Mouse (Mus musculus): ENCODE data around the gene Fzr1.

DNA sequence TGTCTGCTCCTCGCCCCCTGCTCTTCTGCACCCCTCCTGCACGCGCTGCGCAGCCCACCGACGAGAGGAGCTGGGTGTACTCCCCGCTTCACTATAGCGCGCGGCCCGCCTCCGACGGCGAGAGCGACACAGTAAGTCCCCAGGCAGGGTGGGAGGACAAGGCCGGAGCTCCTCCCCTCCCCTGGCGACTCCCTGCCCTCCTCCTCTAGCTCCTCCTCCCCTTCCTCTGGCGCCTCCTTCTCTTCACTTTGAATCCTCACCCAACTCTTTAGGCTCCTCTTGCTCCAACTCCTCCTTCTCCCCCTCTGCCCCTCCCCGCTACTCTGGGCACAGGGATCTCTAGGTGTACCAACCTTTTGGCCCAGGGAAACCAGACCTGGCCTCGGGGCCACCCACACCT lies 61.0 kb downstream of the Fzr1 start:
- TF ChIP-seq CTCF (conservative IDR thresholded peaks at IDR 0.05; ENCODE audit: low read length), result no peak
- no peak for TF ChIP-seq POU5F1 (IDR thresholded peaks at IDR 0.05; ENCODE audit: borderline replicate concordance, low read length)
